Mouse (Mus musculus) C2C12 (cell line): ENCODE measurements around the gene Sept9. TPM values are rescaled to one million over a fixed set of nuclear protein-coding genes. Genes with fewer than 3 reads are reported as not detected.

Experiments used
- H3K27me3 ChIP-seq: one replicate; pipeline ENCODE4 v1.6.1; 2011; ENCODE audit not compliant: control insufficient read depth, insufficient read depth, insufficient read length
- H3K36me3 ChIP-seq: one replicate; pipeline ENCODE4 v1.6.1; 2011; ENCODE audit not compliant: control insufficient read depth, insufficient read depth
- H3K4me3 ChIP-seq: one replicate; pipeline ENCODE4 v1.5.1; 2011; ENCODE audit warnings: mild to moderate bottlenecking, control low read depth; ENCODE audit not compliant: poor library complexity, insufficient read depth, severe bottlenecking
- H3K79me2 ChIP-seq: one replicate; pipeline ENCODE4 v1.6.1; 2011; ENCODE audit not compliant: control insufficient read depth, insufficient read depth
- H3K79me3 ChIP-seq: one replicate; pipeline ENCODE4 v1.6.1; 2011; ENCODE audit warnings: low read depth, control low read depth
- H3ac ChIP-seq: one replicate; pipeline ENCODE3; 2011; ENCODE audit warnings: low read depth; ENCODE audit not compliant: control insufficient read depth, insufficient read length
- CEBPB ChIP-seq: IDR thresholded peaks from one replicate; pipeline ENCODE4 v1.6.1; 2011; ENCODE audit warnings: low read depth, mild to moderate bottlenecking, control low read depth, moderate library complexity
- CTCF ChIP-seq: IDR thresholded peaks from one replicate; pipeline ENCODE4 v1.5.1; 2011; ENCODE audit not compliant: control insufficient read depth, insufficient read depth, insufficient read length
- FOSL1 ChIP-seq: IDR thresholded peaks from one replicate; pipeline ENCODE4 v1.8.0; 2011; ENCODE audit warnings: mild to moderate bottlenecking, low read length; ENCODE audit not compliant: poor library complexity, insufficient read depth, severe bottlenecking
- MAX ChIP-seq: IDR thresholded peaks from one replicate; pipeline ENCODE4 v1.6.1; 2011; ENCODE audit warnings: mild to moderate bottlenecking, control low read depth
- MYOD1 ChIP-seq: IDR thresholded peaks from one replicate; pipeline ENCODE4 v1.6.1; 2011; ENCODE audit warnings: low read depth; ENCODE audit not compliant: control insufficient read depth, insufficient read length
- MYOG ChIP-seq: IDR thresholded peaks from one replicate; pipeline ENCODE4 v1.6.1; 2011; ENCODE audit not compliant: control insufficient read depth, insufficient read length; ENCODE audit errors: extremely low read depth
- USF1 ChIP-seq: IDR thresholded peaks from one replicate; pipeline ENCODE4 v1.6.1; 2011; ENCODE audit warnings: low read depth, mild to moderate bottlenecking, control low read depth, moderate library complexity
- polyA plus RNA-seq: library from polyadenylated mRNA; unstranded; fragments of >200 nt; fragmentation: generic; extraction: Trizol; gene quantifications from one replicate; pipeline ENCODE4 v1.2.1, GENCODE M21; 2012; ENCODE audit warnings: missing spikeins

The Sept9 gene
- polyA plus RNA-seq, 1 experiment, result 266 TPM

DNA sequence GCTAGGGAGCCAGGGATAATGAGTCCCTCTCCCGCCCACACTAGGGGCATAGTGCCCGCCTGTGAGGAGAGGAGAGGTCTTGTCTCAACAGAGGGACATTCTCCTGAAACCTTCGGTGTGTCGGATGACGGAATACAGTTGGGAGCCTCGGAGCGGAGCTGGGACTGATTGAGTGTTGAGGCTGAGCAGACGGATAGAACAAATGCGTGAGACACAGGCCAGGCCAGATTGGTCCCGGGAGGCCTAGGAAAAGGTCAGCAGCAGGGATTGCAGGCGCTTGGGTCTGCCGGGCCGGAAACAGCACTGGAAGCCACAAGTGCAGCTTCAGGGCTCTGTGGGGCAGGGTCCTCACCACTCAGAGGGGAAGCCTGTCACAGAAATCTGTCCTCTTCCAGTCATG, 79.1 kb downstream of the Sept9 start:
- H3K79me3 ChIP-seq, result peaks cover 99% of the 10 kb centered on the region
- peaks cover 45% of the 10 kb centered on the region for H3K36me3 ChIP-seq
- peaks cover 100% of the 10 kb centered on the region for H3K79me2 ChIP-seq
- no peaks in the 10 kb centered on the region for H3K27me3 ChIP-seq
- H3K4me3 ChIP-seq, result no peak overlapping the region
- H3ac ChIP-seq, result no peak overlapping the region
- TF ChIP-seq MYOG, result no peak
- TF ChIP-seq CEBPB, result no peak
- no peak for TF ChIP-seq MAX
- TF ChIP-seq MYOD1, result no peak

DNA sequence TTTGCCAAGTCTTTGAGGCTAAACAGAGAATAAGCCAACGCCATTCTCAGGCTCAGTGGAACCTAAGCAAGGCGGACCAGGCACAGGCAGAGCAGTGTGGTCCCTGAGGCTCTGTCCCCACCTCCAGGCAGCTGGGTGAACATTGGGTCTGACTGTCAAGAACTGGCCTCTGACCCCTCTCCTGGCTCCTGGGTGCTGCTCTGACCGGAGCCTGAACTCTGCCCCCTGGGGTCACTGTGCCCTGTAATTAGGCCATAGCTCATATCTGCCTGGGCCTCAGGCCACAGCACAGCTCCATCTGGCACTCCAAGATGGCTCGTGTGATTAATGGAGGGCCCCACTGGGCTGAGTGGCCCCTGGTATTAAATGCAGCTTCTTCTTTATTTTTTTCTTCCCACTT, 80.5 kb downstream of the Sept9 start:
- Histone ChIP-seq H3K79me3 (peaks cover 99% of the 10 kb centered on the region), H3ac (no peak overlapping the region), H3K79me2 (peaks cover 100% of the 10 kb centered on the region), H3K36me3 (peaks cover 54% of the 10 kb centered on the region), H3K27me3 (no peaks in the 10 kb centered on the region), H3K4me3 (no peak overlapping the region)
- no peak for TF ChIP-seq CEBPB
- TF ChIP-seq USF1, result no peak
- TF ChIP-seq FOSL1, result no peak
- TF ChIP-seq CTCF, result no peak
- no peak for TF ChIP-seq MYOD1
- TF ChIP-seq MYOG, result no peak
- TF ChIP-seq MAX, result no peak

DNA sequence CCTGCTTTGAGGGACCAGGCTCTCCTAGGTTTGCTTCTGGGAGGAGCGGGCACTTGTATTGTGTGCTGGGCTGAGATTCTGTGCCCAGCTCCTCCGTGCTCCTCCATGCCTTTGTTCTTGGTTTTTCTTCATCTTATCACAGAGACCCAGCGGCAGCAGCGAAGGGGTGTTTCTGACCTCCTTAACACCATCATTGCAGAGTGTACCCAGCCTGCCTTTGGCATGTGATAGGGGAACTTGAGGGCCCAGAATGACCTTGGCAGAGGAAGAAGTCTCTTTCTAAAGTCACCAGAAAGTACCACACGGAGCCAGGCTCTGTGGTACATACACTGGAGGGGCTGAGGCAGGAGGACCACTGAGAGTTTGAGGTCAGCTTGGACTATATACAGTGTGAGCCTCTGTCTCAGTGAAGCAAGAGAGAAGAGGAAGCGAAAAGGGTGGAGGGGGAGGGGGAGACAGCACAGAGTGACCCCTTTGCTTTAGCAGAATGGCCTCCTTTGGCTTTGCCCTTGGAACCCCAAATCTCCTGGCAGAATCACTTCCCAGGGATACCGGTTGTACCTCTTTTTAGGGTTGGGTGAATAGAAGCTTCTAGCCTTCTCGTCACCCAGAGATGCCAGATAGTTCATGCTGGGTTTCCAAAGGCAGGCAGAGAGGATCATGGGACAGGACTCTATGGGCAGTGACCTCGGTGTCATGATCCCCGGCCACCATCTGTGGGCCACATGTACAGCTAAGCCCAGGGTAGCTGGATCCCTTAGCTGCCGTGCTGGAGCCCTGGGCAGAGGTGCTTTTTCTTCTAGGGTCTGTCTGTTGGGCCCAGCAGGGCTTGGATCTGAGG, 83.8 kb downstream of the Sept9 start:
- Histone ChIP-seq H3K4me3 (no peak overlapping the region), H3ac (no peak overlapping the region), H3K27me3 (no peaks in the 10 kb centered on the region), H3K79me3 (peaks cover 99% of the 10 kb centered on the region), H3K79me2 (peaks cover 100% of the 10 kb centered on the region), H3K36me3 (peaks cover 65% of the 10 kb centered on the region)
- TF ChIP-seq MYOG (no peak), CEBPB (no peak), FOSL1 (no peak), CTCF (no peak), MYOD1 (no peak), USF1 (no peak), MAX (no peak)

DNA sequence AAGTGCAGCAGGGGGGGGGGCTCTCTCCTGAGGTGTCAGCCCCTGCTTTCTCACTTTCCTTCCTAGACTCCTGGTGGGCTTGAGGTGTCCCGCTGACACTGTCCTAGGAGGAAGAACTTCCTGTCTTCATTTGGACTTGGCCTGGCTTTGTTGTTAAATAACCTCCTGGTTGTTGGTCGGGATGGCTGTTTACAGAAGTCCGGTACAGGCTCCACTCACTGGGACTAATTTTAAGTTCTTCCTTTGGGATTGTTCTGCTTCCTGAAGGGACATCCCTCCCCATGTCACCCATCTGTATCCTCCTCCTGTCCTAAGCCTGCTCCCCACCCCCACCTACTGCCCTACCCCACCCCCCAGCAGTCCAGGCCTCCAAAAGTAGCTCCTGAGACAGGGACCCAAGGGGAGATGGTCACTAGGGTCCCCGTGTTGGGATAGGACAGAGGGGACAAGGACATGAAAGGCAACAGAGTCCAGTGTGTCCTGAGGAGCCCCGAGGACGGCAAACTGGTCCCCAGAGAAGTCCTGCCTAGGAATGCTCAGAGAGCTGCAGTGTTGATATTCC, 84.5 kb downstream of the Sept9 start:
- no peaks in the 10 kb centered on the region for H3K27me3 ChIP-seq
- no peak for TF ChIP-seq MYOG
- TF ChIP-seq CEBPB, result no peak
- TF ChIP-seq USF1, result no peak
- no peak for TF ChIP-seq FOSL1
- no peak for TF ChIP-seq MAX
- no peak for TF ChIP-seq CTCF
- H3K36me3 ChIP-seq, result peaks cover 71% of the 10 kb centered on the region
- no peak overlapping the region for H3ac ChIP-seq
- no peak overlapping the region for H3K4me3 ChIP-seq
- H3K79me3 ChIP-seq, result peaks cover 99% of the 10 kb centered on the region
- H3K79me2 ChIP-seq, result peaks cover 100% of the 10 kb centered on the region

DNA sequence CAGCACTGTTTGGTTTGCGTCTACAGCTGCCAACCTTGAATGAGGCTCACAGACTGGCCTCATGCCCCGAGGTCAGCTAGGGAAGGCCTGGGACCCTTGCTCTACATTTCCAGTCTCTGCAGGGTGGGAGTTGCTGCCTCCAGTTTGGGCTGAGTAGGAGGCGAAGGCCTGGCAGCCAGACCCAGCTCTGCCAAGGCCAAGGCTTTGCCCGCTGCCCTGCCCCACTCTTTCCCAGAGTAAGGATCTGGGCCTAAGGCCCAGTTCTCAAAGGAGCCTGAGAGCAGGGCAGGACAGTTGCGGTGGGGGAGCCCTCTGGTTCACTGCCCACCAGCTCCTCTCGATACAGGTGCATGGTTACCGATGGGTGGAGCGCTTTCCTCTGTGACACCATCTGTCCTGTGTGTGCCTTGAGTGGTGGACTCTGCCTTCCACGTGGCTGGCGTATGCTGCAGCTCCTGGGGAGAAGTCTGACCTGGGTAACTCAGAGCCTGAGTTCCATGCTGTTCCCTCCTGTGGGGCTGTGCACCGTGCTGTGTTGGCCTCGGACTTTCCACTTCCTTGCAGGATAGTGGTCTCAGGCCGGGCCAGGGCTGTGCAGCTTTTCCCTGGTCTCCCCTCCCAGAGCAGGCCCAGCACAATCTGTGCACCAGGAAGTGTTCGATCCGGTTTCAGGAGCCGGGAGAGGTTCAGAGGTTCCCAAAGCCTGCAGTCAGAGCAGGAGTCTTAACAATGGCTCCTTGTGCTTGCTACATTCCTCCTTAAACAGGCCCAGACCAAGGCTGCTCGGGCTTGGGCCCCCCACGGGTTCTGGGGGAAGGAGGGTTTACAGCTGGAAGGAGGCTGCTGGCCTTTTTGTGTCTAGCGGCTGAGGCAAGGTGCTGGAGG, 85.5 kb downstream of the Sept9 start:
- Histone ChIP-seq H3K79me3 (peaks cover 99% of the 10 kb centered on the region), H3K4me3 (no peak overlapping the region), H3K79me2 (peaks cover 100% of the 10 kb centered on the region), H3K36me3 (peaks cover 67% of the 10 kb centered on the region), H3K27me3 (no peaks in the 10 kb centered on the region), H3ac (no peak overlapping the region)
- TF ChIP-seq CEBPB (no peak), MAX (no peak), MYOD1 (no peak), USF1 (no peak), MYOG (no peak), FOSL1 (no peak), CTCF (no peak)
